Mouse (Mus musculus) CD4-positive, CD25-positive, alpha-beta regulatory T cell, adult 4 months (primary cell): ENCODE data around the gene Tent5b. TPM values are rescaled to one million over a fixed set of nuclear protein-coding genes. Genes with fewer than 3 reads are reported as not detected.
"Not testable (repeated sequence)": the region's sequence is repeated elsewhere in the genome, so short reads cannot be mapped to it uniquely, and the experiment has no call there.

Experiments used
- ATAC-seq: one replicate; pipeline ENCODE4 v1.8.0; 2017
- polyA plus RNA-seq, 2 experiments: library from polyadenylated mRNA; unstranded; fragments of 100-300 nt; shearing (Covaris generic); gene quantifications; one replicate each; pipeline ENCODE4 v1.2.1; 2017

The Tent5b gene
- polyA plus RNA-seq, 2 experiments from 2014 or later: not detected

GRCm38 (mm10) chr4:133504300-133504699, 24.4 kb downstream of the Tent5b start:
- ATAC-seq: no peak

GRCm38 (mm10) chr4:133504755-133505485, 25.0 kb downstream of the Tent5b start:
- no peak for ATAC-seq

- no peak for ATAC-seq
Observed at GRCm38 (mm10) chr4:133506573-133506972, 26.6 kb downstream of the Tent5b start.

- ATAC-seq: no peak
Observed at GRCm38 (mm10) chr4:133508990-133509389, 29.1 kb downstream of the Tent5b start.

GRCm38 (mm10) chr4:133511050-133511449, 31.1 kb downstream of the Tent5b start:
- ATAC-seq: no peak

- not testable (repeated sequence) for ATAC-seq
Observed at GRCm38 (mm10) chr4:133512511-133512910, 32.6 kb downstream of the Tent5b start.

- peak; percentile 53 for ATAC-seq
Observed at GRCm38 (mm10) chr4:133512972-133513371, 33.0 kb downstream of the Tent5b start.

GRCm38 (mm10) chr4:133518601-133519368, 38.9 kb downstream of the Tent5b start, which contains the start of gene Kdf1:
Gene Kdf1 (plus strand): TSS chr4:133518963.
- no peak for ATAC-seq

GRCm38 (mm10) chr4:133519369-133519665, 39.4 kb downstream of the Tent5b start:
- ATAC-seq: no peak

- no peak for ATAC-seq
Observed at GRCm38 (mm10) chr4:133521502-133521901, 41.6 kb downstream of the Tent5b start.

- ATAC-seq: no peak
Observed at GRCm38 (mm10) chr4:133527788-133528187, 47.9 kb downstream of the Tent5b start.

- ATAC-seq: no peak
Observed at GRCm38 (mm10) chr4:133532777-133533176, 52.8 kb downstream of the Tent5b start.

- no peak for ATAC-seq
Observed at GRCm38 (mm10) chr4:133536081-133536480, 56.1 kb downstream of the Tent5b start.

- no peak for ATAC-seq
Observed at GRCm38 (mm10) chr4:133536652-133537051, 56.7 kb downstream of the Tent5b start.

Other genes starting within 250 kb of the Tent5b start
- under 1 TPM in 1 of 2 experiments, not detected in 1; 0.62 TPM for gene Map3k6, start 239.3 kb upstream of the Tent5b start, polyA plus RNA-seq
- gene Sytl1, start 217.0 kb upstream of the Tent5b start, polyA plus RNA-seq: 10 to 100 TPM; 22.1 to 39.4 TPM
- 10 to 100 TPM; 83.4 to 93.2 TPM for gene Tmem222, start 202.3 kb upstream of the Tent5b start, polyA plus RNA-seq
- gene Wdtc1, start 126.7 kb upstream of the Tent5b start, polyA plus RNA-seq: 1 to 10 TPM; 4.2 to 7.8 TPM
- 10 to 100 TPM in 1 of 2 experiments, 1 to 10 TPM in 1; 9.9 to 19.4 TPM for gene Slc9a1, start 110.4 kb upstream of the Tent5b start, polyA plus RNA-seq
- not detected for gene Trnp1, start 18.4 kb downstream of the Tent5b start, polyA plus RNA-seq
- under 1 TPM in 1 of 2 experiments, not detected in 1; 0.58 TPM for gene Kdf1, start 38.8 kb downstream of the Tent5b start, polyA plus RNA-seq
- 10 to 100 TPM; 29.9 to 34.3 TPM for gene Nudc, start 65.9 kb downstream of the Tent5b start, polyA plus RNA-seq
- under 1 TPM in 1 of 2 experiments, not detected in 1; 0.28 TPM for gene Nr0b2, start 73.2 kb downstream of the Tent5b start, polyA plus RNA-seq
- gene Gpatch3, start 94.6 kb downstream of the Tent5b start, polyA plus RNA-seq: 1 to 10 TPM in 1 of 2 experiments, under 1 TPM in 1; 0.51 to 1.4 TPM
- gene Gpn2, start 104.2 kb downstream of the Tent5b start, polyA plus RNA-seq: 1 to 10 TPM; 6.3 to 8.3 TPM
- gene Sfn, start 122.0 kb downstream of the Tent5b start, polyA plus RNA-seq: 10 to 100 TPM; 24.7 to 29.7 TPM
- 10 to 100 TPM; 20.2 to 22.3 TPM for gene Zdhhc18, start 170.0 kb downstream of the Tent5b start, polyA plus RNA-seq
- gene Pigv, start 192.5 kb downstream of the Tent5b start, polyA plus RNA-seq: 10 to 100 TPM; 14.3 to 16.3 TPM